Mouse (Mus musculus) monocyte, adult 5-6 weeks (primary cell): ENCODE data around the gene Ap1ar. TPM values are rescaled to one million over a fixed set of nuclear protein-coding genes. Genes with fewer than 3 reads are reported as not detected.
A peak's percentile ranks its signal among the peaks of the same experiment; 100 is the strongest.

ENCODE experiments used
- ATAC-seq: fragments of 153-309, 156-312 bp; replicated peaks from 2 replicates; pipeline ENCODE4 v1.8.0; 2017; ENCODE audit warnings: mild to moderate bottlenecking; ENCODE audit not compliant: low TSS enrichment, insufficient number of reproducible peaks, severe bottlenecking, poor library complexity, low FRiP score
- total RNA-seq: library from RNA; stranded (forward); fragments of 200-1000, 200-491, 200-594 nt; gene quantifications from 3 replicates; pipeline ENCODE4 v1.2.3, GENCODE M21; 2017

Gene Ap1ar
- total RNA-seq, 1 experiment from 2014 or later: 48.1 TPM

DNA sequence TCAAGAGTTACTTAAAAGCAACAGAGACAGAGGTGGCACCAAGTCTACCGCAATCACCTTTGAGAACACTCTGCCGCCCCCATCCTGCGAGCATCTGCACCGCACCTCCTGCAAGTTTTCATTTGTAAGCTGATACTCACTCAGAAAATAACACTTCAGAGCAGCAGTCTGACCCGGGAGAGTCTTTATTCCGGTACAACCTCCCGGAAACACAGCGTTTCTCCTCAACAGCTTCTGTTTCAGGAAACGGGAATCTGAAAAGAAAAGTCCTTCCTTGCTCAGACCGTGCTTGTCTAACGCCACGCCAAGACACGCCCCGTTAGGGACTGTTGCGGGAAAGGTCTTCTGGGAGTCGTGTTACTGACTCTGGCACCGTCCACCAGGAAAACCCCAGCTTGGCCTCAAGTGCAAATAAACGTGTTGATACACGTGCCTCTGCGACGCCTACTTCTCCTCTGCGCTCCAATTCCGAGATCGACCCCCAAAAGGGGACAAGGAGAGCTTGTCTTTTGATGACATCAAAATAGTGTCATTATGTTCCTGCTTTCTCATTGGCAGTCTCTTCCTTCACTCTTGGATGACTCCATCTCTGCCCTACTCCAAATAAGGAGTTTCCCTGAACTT is 57.2 kb downstream of the Ap1ar start, which contains the start of gene Alpk1:
TSS of gene Alpk1 (minus strand) at position 507 of the 624 bp plus-strand sequence.
- ATAC-seq: peak; percentile 89

DNA sequence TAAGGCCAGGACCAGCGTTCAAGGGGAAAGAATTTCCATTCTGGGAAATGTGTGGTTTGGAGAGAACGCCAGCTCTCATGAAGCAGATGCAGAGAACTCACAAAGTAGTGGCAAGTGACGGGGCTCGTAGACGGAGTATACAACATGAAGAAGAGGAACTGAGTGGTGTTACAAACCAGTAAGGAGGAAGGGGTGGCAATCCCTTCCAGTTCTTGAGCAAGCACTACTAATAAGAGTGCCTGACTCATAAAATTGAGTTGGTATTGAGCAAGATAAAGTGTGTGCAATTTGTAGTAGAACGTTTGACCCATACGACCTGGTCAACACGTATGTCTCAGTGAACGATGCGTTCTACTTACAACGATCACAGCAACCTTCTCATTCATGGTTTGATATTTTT is 68.2 kb downstream of the Ap1ar start:
- peak; percentile 99 for ATAC-seq

DNA sequence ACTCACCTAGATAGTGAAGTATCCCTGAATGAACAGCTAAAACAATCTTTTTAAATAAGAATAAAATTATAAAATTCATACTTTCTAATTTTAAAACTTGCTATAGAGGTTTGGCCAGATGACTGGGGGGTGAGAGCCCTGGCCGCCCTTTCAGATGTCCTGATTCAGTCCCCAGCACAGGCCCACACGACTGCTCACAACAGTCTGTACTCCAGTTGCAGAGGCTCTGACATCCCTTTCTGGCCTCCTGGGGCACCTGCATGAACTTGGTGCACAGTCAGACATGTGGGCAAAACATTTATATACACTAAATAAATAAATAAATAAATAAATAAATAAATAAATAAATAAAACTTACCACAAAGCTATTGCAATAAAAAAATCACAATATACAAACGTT is 71.4 kb downstream of the Ap1ar start:
- no peak for ATAC-seq

DNA sequence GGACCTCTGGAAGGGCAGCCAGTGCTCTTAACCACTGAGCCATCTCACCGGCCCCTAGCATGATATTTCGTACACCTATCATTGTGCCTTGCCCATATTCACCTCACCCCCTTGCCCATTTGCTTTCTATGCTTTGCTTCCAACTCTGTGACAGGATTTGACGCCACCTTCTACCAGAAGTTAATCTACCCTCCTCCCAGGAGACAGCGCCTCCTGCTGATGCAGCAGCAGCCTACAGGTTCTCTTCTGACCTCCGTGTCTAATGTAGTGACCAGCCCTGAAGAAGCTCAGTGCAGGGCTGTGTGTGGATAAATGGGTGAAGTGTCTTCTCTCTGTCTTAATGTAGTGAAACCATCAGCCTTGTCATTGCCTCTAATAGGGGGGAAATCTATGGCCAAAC is 72.8 kb downstream of the Ap1ar start:
- ATAC-seq: no peak

DNA sequence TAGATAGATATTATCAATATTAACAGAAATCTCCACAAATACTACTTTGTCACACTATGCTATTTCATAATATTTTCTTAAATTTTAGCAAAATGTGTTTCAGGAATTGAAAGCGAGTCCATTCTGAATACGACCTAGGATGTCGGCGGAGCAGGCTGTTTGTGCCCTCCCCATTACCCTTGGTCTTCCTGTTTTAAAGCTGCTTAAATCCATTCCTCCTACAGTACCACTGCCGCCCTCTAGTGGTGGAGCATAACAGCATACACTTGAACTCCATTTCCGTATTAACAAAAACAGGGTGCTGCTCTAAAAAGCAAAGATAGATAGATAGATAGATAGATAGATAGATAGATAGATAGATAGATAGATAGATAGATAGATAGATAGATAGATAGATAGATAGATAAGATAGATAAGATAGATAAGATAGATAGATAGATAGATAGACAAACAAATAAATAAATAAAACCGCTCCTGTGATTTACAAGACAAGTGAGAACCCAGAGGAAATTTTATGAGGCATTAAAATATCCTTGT is 74.2 kb downstream of the Ap1ar start:
- peak; percentile 93 for ATAC-seq

DNA sequence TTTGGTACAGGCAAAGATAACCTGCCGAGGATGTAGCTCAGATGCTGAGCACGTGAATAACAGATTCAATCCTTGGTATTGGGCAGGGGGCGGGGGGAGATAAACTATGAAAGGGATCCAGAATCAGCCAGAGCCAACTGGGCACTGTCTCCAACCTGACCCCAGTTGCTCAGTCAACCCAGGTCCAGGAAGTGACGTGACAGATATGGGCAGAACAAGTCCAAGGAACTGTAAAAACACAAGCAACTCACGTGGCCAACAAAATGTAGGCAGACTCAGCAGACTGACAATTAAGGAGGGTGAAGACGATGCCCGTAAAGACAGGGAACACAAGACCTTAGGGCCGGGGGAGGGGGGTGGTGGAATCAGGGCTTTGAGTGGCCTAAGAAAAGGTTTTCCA is 74.9 kb downstream of the Ap1ar start:
- ATAC-seq: peak; percentile 44; the same call in 1 of the 2 replicates

DNA sequence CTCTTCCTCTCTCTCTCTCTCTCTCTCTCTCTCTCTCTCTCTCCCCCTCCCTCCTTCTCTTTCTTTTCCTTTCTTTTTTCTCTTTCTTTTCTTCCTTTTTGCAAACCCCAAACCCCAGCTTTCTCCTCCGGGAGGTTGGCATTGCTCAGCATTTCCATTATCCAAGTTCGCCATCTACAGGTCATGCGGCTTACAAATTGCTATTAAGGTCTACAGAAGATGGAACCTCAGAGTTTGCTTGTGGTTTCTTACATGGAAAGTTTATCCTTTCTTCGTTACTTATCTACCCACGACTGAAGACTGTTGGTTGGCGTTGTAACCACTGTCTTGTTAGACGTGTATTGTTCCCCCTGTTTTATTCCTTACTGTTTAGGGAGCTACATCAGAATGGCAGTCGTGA is 78.1 kb downstream of the Ap1ar start:
- no peak for ATAC-seq

DNA sequence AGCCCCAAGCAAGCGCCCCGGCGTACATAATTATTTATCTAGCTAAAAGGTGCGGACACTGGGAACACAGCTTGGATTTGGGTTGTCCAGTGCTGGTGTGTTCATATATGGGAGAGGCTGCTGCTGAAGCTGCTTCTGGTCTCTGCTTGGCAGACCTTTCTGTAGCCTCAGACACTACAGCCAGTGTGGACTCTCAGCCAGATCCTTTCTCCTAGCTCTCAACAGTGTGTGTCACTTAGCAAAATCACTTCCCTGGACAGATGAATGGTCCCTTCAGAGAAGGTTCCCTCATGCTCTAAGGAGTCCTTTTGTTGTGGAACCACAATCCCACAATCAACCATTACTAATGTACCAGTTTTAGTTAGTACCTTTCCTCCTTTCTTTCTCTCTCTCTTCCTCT is 78.5 kb downstream of the Ap1ar start:
- no peak for ATAC-seq

DNA sequence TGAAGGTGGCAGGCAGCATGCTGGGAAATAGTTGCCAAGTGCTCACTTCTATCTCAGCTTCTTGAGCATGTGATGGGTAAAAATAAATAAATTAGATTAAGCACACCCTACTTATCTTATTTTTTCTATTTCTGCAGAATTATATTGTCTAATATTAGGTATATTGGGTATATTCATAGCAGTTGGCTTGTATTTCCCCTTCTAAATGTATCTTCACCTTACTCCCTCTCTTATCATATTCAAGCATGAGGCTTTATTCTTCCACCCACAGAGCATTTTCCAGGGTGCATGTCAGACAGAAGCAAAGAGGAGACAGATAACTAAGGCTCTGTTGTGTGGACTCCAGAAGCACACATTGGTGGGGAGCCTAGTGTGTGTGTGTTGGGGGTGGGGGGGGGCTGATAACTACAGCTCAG is 79.4 kb downstream of the Ap1ar start:
- ATAC-seq: no peak

Other genes starting within 250 kb of the Ap1ar start
- gene Neurog2, start 204.4 kb downstream of the Ap1ar start, total RNA-seq: 0.29 TPM in 1 of 3 replicates, not detected in the others
- 26.1 to 44.3 TPM (median 26.9 TPM) in 3 replicates for gene Alpk1, start 57.0 kb downstream of the Ap1ar start, total RNA-seq
- 45.9 to 101 TPM (median 98.0 TPM) in 3 replicates for gene Tifa, start 47.7 kb downstream of the Ap1ar start, total RNA-seq
- 7.6 to 19.3 TPM (median 16.4 TPM) in 3 replicates for gene Fam241a, start 58.8 kb upstream of the Ap1ar start, total RNA-seq